Mouse (Mus musculus) cerebellum, adult 2 months (tissue): ENCODE data around the gene Dscaml1.

Source experiments
- CTCF ChIP-seq: fragments of 200-500 bp; IDR thresholded peaks from 2 replicates; pipeline ENCODE4 v1.5.1; 2011; ENCODE audit warnings: low read depth, mild to moderate bottlenecking, control low read depth, low read length, moderate library complexity, borderline replicate concordance; ENCODE audit not compliant: insufficient read depth
- POLR2A ChIP-seq: fragments of 200-500 bp; IDR thresholded peaks from 2 replicates; pipeline ENCODE4 v1.6.1; 2011; ENCODE audit warnings: low read length, control low read depth, borderline replicate concordance; ENCODE audit not compliant: insufficient read depth

DNA sequence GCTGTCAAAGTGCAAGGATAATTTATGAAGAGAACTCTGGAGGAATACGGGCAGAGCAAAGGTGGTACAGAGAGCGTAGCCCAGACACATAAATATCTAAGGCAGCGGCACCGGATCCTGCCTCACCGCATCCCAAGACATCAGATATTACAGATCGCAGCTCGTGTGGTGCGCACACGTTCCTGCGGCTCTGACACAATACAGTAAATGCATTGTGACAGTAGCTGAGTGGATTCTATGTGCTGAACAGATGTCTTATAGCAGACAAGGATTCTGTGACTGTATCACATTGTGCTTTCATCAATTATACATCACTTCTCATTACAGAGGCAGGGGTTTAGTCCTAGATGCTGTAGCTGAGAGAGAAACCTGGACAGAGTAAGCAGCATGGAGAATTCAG lies 191.5 kb downstream of the Dscaml1 start:
- no peak for TF ChIP-seq CTCF
- TF ChIP-seq POLR2A: no peak
